Mouse (Mus musculus) right cerebral cortex, postnatal 10 days (tissue): ENCODE measurements around the gene Rrnad1.
A peak's percentile ranks its signal among the peaks of the same experiment; 100 is the strongest.

ENCODE experiments used
- DNase-seq, 2 experiments: peaks; one replicate each; pipeline ENCODE4 v3.0.0; 2021; ENCODE audit warnings: low spot score in 2 of 2

Rrnad1 gene

GRCm38 (mm10) chr3:87949266-87949954, 18.9 kb upstream of the Rrnad1 start:
- no peak for DNase-seq

DNA sequence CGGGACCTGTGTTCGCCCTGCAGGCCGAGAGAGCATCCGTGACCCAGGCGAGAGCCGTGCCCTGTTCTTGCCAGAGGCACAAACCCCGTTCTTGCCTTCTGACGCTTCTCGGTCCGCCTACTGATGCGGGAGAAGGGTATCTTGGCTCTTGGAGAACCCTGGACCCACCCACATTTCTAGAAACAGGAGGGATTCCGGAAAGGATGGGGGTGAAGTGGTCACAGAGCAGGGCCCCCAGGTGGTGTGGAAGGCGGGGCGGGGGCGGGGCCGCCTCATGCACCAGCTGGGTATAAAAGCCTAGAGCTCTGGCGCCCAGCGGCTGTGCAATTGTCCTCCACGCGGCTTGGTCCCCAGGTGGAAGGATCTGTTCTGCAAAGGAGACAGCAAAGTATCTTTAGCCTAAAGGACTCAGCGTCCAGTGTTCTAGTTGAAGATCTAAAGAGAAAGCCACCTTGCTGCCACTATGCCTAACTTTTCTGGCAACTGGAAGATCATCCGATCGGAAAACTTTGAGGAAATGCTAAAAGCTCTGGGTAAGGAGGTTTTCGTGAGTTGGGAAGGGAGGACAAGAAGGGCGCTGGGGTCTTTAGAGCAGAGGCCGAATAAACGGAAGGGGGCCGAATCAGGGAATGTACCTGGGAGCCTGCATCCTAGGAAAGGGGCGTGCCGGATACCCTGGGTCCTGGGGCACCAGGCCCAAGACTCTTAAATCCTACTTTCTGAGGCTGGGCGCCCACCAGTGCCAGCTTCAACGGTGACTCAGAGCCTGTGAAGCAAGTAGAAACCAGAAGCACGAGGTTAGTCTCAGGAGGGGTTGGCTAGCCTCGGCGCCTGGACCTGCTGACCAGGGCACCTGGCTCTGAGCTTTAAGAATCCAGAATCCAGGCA, 18.1 kb upstream of the Rrnad1 start, which contains the start of gene Crabp2:
Gene Crabp2, plus strand, starts transcription at position 289 of the 888 bp plus-strand sequence.
- no peak for DNase-seq

DNA sequence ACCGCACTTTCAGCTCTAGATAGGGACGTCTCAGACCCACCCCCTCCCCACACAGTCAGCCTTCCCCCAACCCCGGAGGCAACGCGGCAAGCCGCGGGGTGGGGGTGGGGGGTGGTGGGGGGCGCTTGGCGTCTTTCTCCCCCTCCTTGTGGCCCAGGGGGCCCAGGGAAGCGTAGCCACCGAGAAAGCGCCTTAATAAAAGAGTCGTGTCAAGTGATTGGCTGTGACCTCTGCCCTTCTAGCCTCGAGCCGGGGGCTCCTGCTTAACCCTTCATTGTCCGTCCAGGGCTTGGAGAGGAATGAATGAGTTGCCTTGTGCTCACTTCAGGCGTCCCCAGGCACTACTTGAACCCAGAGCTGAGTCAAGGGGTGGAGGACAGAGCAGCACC, 17.3 kb upstream of the Rrnad1 start:
- no peak for DNase-seq

DNA sequence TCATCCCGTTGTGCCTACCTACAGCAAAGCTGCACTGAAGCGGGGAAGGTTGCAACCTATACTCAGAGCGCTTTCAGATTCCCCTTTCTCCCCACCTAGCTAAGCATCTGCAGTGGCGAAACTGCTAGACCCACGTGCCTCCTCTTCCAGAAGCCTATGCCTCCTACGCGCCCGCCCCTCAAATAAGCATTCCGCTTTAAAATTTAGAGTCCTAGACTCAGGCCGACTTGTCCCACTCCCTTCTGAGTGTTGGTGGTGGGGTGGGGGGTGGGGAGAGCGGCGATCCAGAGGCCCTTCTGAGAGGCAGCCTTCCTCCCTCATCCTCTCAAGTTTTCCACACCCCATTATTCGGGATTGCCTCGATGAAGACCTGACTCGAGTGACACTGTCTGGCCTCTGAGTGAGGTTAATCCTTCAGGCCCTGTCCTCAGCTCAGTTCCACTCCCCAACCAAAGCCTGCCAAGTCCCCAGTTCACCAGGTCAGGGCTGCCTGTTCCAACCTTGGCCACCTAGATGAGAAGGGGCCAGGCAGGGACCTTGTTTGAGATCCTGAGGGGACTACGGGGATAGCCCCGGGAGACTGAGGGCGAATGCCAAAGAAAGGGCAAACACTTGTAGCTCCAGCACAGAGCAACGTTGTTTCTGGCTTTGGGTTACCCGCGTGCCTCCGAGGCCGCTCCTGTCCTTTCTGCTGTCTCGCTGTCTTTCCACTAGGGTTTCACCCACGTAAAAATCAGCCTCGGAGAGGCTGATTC, 16.7 kb upstream of the Rrnad1 start:
- no peak for DNase-seq

DNA sequence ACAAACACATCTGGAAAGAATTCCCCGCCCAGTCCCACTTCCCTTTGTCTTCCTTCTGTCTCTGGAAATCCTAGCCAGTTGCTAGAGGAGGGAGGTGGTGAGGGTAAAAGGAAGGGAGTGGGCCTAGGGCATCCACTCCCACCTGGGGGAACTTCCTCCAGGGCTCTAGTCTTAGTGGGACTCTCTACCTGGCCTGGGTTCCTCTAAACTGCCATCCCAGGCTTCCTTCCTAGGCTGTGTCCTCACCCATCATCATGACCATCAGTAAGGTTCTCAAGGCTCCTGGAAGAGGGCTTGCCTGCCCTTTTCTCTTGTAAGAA, 16.0 kb upstream of the Rrnad1 start:
- DNase-seq: no peak

DNA sequence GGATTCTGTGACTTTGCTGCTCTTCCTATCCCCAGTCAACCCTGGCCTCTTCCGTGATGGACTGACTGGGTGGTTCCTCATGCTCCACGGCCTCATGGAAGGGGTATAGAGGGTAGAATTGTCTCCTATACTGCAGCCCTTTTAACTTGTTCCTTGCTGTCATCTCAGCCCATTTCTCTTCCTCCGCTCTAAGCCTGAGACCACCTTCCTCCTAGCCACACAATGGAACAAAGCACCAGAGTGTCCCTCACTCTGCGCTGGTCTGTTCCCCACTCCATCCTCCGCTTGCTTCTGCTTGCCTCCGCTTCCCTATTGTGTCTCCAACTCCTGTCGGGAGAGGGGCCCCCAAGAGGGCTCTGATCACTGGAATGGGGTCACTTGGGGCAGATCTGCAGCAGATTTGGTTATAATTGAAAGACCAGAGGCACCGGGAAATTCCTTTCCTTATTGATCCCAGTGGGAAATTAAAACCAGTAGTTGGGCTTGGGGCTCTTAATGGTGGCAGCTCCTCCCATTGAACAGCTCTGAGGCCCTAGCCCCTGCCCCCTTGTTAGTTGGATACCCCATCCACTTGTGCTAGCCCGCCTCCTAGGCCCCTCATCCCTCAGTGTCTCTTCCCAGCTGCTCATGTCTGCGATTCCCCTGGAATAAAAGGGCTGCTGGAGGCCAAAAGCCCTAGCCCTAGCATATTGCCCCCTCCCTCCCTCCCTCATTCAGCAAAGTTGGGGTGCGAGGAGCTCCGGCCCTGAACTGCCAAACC, 15.4 kb upstream of the Rrnad1 start:
- DNase-seq: no peak

GRCm38 (mm10) chr3:87944838-87945600, 14.5 kb upstream of the Rrnad1 start:
- DNase-seq: no peak

GRCm38 (mm10) chr3:87943586-87943985, 13.1 kb upstream of the Rrnad1 start:
- DNase-seq: no peak

DNA sequence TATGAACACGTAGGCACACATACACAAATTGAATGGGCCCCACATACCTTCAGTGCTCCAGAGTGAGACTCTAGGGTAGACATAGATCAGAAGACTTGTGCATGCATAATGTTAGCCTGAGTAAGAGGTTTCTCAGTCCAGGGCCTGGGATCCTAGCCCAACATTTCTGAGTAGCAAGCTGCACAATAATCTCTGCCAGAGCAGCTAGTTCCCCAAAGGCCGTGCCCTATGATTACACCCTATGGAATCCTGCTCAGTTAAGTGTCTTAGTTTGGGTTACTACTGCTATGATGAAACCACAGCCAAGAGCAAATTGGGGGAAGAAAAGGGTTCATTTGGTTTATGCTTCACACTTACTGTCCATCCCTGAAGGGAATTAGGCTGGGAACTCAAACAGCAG, 12.0 kb upstream of the Rrnad1 start:
- no peak for DNase-seq

GRCm38 (mm10) chr3:87940611-87941010, 10.1 kb upstream of the Rrnad1 start:
- DNase-seq: no peak

GRCm38 (mm10) chr3:87935776-87936175, 5.3 kb upstream of the Rrnad1 start:
- DNase-seq: peak; percentile 74 to 90

DNA sequence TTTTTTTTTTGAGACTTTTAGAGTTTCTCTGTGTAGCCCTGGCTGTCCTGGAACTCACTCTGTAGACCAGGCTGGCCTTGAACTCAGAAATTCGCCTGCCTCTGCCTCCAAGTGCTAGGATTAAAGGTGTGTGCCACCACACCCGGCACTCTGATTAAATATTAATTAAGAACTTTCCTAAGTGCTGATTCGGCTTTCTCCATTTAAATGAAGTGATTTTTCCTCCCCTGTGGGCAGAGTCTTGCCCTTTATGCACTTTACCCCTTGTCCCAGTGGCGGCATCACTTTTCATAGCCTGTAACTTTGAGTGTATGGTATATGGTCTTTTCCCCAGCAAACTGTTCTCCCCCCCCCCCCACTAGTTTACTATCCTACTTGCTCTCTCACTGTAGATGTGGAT, 4.7 kb upstream of the Rrnad1 start:
- DNase-seq: no peak

DNA sequence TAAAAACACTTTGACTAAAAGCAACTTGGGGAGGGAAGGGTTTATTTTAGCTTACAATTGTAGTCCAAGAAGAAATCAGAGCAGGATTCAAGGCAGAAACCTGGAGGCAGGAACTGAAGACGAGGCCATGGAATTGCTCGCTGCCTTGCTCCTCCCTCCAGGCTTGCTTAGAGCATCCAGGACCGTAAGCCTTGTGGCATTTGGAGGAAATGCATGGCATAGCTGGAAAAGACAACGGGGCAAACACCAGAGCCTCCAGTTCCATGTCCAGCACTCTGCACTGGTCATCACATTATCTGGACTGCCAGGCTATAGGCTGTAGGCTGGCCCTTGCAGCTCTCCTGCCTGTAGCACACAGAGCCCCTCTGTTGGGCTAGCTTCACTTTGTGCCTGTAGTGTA, 4.0 kb upstream of the Rrnad1 start:
- DNase-seq: no peak

GRCm38 (mm10) chr3:87934026-87934425, 3.5 kb upstream of the Rrnad1 start:
- no peak for DNase-seq

DNA sequence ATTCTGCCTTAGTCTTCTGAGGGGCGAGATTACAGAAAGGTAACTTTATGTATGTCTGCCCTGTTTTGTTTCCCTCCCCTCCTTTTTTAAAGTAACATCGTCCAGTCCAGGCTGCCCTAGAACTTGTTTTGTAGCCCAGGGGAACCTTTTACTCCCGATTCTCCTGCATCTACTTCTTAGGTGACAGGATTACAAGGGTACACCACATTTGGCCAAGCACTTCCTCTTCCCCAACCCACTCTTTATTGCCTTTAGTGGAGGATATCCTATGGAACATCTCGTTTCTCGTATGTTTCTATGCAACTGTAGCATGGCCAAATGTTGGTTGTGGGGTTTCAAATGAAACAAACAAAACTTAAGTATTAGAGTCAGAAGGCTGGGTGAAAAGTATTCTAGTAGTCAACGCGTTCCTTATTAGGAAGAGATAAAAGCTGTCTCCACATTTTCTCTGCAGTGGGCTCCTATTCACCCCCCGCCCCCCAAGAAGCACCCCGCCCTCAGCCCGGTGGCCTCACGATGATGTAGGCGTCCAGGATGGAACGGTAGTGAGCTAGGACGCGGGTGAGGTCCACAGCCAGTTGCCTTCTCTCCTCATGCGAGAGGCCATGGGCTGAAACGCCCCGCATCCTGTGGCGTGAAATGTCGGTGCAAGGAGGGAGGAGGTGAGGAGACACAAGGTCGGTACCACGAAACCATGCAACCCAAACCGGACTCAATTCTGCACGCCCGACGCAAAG, 1.0 kb downstream of the Rrnad1 start:
- DNase-seq: no peak

DNA sequence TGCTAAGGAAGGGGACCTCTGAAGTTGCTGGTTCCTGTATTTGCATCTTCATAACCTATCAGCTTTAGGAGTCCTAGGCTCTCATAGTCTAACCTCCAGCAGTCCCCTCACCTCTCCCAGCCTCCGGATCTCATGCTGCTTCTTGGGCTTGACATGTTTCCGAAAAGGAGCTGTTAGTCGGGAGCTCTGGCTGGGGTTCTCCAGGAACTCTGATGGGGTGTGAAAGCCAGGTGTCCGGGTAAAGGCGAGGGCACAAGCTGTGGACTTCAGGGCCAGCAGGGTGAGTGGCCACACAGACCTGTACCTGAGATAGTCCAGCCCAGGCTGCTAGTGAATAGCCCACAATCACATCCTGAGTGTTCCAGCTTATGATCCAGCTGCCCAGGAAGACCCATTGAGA, 3.1 kb downstream of the Rrnad1 start:
- DNase-seq: no peak

DNA sequence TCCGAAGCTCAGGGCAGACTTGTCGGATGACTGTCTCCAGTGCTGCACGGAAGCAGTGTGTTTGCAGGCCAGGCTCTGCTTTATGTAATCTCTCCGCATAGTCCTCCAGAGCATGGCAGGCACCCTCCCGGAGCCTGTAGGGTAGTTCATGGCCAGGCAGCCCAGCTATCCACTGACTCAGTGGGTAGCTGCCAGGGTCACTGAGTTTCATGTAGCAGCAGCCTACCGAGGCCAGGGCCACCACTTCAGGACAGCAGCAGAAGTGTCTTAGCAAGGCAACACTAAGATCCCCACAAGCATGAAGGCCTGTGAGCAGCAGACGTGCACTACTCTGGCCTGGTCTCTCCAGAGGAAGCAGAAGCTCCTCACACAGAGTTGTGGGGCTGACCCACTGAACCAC, 5.5 kb downstream of the Rrnad1 start:
- DNase-seq: no peak

DNA sequence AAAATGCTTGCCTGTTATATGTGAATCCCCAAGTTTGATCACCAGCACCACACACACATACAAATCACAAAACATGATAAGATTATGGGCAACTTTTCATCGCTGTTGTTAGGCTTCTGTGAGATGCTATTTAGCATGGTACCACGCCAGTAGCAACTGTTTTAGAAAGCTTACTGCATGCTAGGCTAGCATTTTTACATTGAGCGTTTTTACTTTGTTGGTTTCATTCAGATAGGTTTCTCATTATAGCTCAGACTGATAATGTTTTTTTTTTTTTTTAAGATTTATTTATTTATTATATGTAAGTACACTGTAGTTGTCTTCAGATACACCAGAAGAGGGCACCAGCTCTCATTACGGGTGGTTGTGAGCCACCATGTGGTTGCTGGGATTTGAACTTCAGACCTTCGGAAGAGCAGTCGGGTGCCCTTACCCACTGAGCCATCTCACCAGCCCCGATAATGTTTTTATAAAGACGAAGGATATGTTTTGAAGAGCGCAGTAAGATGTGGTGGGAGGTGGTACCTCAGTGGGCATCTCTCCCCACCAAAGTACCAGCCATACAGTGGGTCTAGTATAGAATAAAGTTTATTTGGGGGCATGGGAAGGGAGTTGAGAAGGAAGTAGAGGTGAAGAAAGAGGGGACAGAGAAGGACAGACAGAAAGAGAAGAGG, 10.1 kb downstream of the Rrnad1 start:
- DNase-seq: no peak

- DNase-seq: peak; percentile 92 to 95
Measured at GRCm38 (mm10) chr3:87919336-87920108, 11.0 kb downstream of the Rrnad1 start, which contains the start of gene Mrpl24. Mrpl24 (plus strand) TSS chr3:87919506.
